Mouse (Mus musculus) layer of hippocampus, adult 6 months (tissue): ENCODE results near the gene Arhgef1. TPM values are rescaled to one million over a fixed set of nuclear protein-coding genes. Genes with fewer than 3 reads are reported as not detected.

Experiments used
- long read RNA-seq, 2 experiments: library from polyadenylated mRNA; unstranded; transcript quantifications; one replicate each; pipeline ENCODE4 v2.0.0; 2019 to 2020
- microRNA-seq: library from miRNA; unstranded; fragments of <30 nt; microRNA quantifications from one replicate; pipeline ENCODE4 v1.2.0, GENCODE M21; 2020
- polyA plus RNA-seq: library from polyadenylated mRNA; unstranded; fragments of <200 nt; fragmentation: Nextera tagmentation; gene quantifications from 2 replicates; pipeline ENCODE4 v1.2.3, GENCODE M21; 2021

Arhgef1 gene
- polyA plus RNA-seq, result 5.6 and 6.3 TPM in 2 replicates
- long read RNA-seq, experiment 1, partial matches to known transcripts, result 6 of 17 reads
- long read RNA-seq, experiment 1, other reads (novel, unspliced or antisense), result 7 of 17 reads
- long read RNA-seq, experiment 2, transcript Arhgef1-204 (30 exons, 3,508 nt), result major isoform, 9 of 69 reads
- long read RNA-seq, experiment 2, transcript Arhgef1-201 (29 exons, 3,212 nt), result minor isoform, 5 of 69 reads
- long read RNA-seq, experiment 2, transcript Arhgef1-203 (29 exons, 3,214 nt), result major isoform, 9 of 69 reads
- long read RNA-seq, experiment 2, partial matches to known transcripts, result 13 of 69 reads
- long read RNA-seq, experiment 2, other reads (novel, unspliced or antisense), result 33 of 69 reads

GRCm38 (mm10) chr7:24902630-24903443, at the start of gene Arhgef1:
Gene Arhgef1, plus strand, starts transcription at chr7:24902912.

GRCm38 (mm10) chr7:24861913-24862312, 40.8 kb upstream of the Arhgef1 start, which contains the start of gene Gm9844:
Gene Gm9844, plus strand, starts transcription at chr7:24862213.

GRCm38 (mm10) chr7:24869532-24870165, 33.1 kb upstream of the Arhgef1 start, which contains the start of the genes Lypd4 and Dmrtc2:
Gene Lypd4, minus strand, starts transcription at chr7:24869941.
Gene Dmrtc2, plus strand, starts transcription at chr7:24870057.

GRCm38 (mm10) chr7:24883896-24884692, 18.6 kb upstream of the Arhgef1 start, which contains the start of gene Rps19:
Gene Rps19, plus strand, starts transcription at chr7:24884371.

GRCm38 (mm10) chr7:24897224-24897623, 5.5 kb upstream of the Arhgef1 start, which contains the start of gene Cd79a:
Gene Cd79a, plus strand, starts transcription at chr7:24897381.

GRCm38 (mm10) chr7:24944257-24944950, 41.7 kb downstream of the Arhgef1 start, which contains the start of gene Gm4881:
Gene Gm4881, minus strand, starts transcription at chr7:24944494.

GRCm38 (mm10) chr7:24971972-24972893, 69.5 kb downstream of the Arhgef1 start, which contains the start of gene Rabac1:
Gene Rabac1, minus strand, starts transcription at chr7:24972754.

Small RNA genes lying within 50 kb of the gene (microRNA-seq; reads per million reads assigned to microRNA genes)
- gene Mir7046, result 24.5 reads per million, percentile 43 among the genes with 10 or more reads in this experiment

Other genes starting within 250 kb of the Arhgef1 start
- gene Tex101, start 226.2 kb upstream of the Arhgef1 start, polyA plus RNA-seq, result not detected in 2 replicates
- gene BC049730, start 193.7 kb upstream of the Arhgef1 start, polyA plus RNA-seq, result not detected in 2 replicates
- not detected in 2 replicates for gene Gm4763, start 176.0 kb upstream of the Arhgef1 start, polyA plus RNA-seq
- gene Cd177, start 142.6 kb upstream of the Arhgef1 start, polyA plus RNA-seq, result 0.05 and 0.11 TPM in 2 replicates
- gene Ceacam10, start 125.7 kb upstream of the Arhgef1 start, polyA plus RNA-seq, result 0.18 TPM in 1 of 2 replicates, not detected in the other
- gene Gm9844, start 40.7 kb upstream of the Arhgef1 start, polyA plus RNA-seq, result 3.4 and 3.5 TPM in 2 replicates
- gene Lypd4, start 33.0 kb upstream of the Arhgef1 start, polyA plus RNA-seq, result not detected in 2 replicates
- not detected in 2 replicates for gene Dmrtc2, start 32.9 kb upstream of the Arhgef1 start, polyA plus RNA-seq
- 2,737 and 3,292 TPM in 2 replicates for gene Rps19, start 18.5 kb upstream of the Arhgef1 start, polyA plus RNA-seq
- 0.21 TPM in 1 of 2 replicates, not detected in the other for gene Cd79a, start 5.5 kb upstream of the Arhgef1 start, polyA plus RNA-seq
- gene Gm4881, start 41.6 kb downstream of the Arhgef1 start, polyA plus RNA-seq, result not detected in 2 replicates
- 526 and 559 TPM in 2 replicates for gene Rabac1, start 69.8 kb downstream of the Arhgef1 start, polyA plus RNA-seq
- gene Atp1a3, start 103.0 kb downstream of the Arhgef1 start, polyA plus RNA-seq, result 1,296 and 1,449 TPM in 2 replicates
- 5.7 and 7.1 TPM in 2 replicates for gene Grik5, start 169.4 kb downstream of the Arhgef1 start, polyA plus RNA-seq
- 24.9 TPM in 2 replicates for gene Zfp574, start 169.7 kb downstream of the Arhgef1 start, polyA plus RNA-seq